Mouse (Mus musculus) hematopoietic stem cell, adult 5-6 weeks (primary cell): ENCODE measurements around the gene Foxk1. TPM values are rescaled to one million over a fixed set of nuclear protein-coding genes. Genes with fewer than 3 reads are reported as not detected.

Experiments
- ATAC-seq, 2 experiments: fragments of 125-278 bp in 1 of 2; replicated peaks in 1 of 2; 2 replicates each; pipeline ENCODE4 v1.8.0; 2016 to 2017; ENCODE audit warnings: inconsistent platforms in 2 of 2, mild to moderate bottlenecking in 2 of 2, moderate number of reproducible peaks in 2 of 2, low read depth in 1 of 2, moderate TSS enrichment in 1 of 2; ENCODE audit not compliant: low FRiP score in 2 of 2, poor library complexity in 2 of 2, severe bottlenecking in 2 of 2, insufficient read depth in 1 of 2, low TSS enrichment in 1 of 2
- total RNA-seq: library from RNA; stranded (forward); fragments of 172-1452, 232-1000 nt; gene quantifications from 2 replicates; pipeline ENCODE4 v1.2.3, GENCODE M21; 2017

The Foxk1 gene
- 8.8 and 10.9 TPM in 2 replicates for total RNA-seq

DNA sequence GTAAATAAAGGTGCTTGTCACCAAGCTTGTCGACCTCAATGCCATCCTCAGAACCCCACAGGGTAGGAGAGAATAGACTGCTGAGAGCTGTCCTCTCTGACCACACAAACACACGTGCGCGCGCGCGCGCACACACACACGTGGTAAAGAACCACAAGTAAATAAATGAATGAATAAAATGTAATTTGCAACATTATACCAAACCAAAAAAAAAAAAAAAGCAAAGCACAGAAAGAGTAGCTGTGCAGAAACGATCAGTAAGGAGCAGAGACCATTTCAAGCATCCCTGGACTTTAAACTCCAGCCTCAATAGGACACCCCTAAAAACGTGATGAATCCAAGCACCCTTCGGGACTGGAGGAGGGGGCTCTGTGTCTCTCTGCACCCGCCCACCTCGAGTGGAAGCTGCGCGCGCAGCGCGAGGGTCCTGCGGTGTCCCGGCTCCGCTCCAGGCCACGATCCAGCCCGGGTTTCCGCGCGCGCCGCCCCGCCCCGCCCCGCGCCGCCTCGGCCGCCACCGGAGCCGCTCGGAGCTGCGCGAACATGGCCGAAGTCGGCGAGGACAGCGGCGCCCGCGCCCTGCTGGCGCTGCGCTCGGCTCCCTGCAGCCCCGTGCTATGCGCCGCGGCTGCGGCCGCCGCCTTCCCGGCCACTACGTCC lies at the start of gene Foxk1:
Gene Foxk1, plus strand, starts transcription at position 517 of the 660 bp plus-strand sequence.
- peak; percentile 54 to 68 for ATAC-seq

DNA sequence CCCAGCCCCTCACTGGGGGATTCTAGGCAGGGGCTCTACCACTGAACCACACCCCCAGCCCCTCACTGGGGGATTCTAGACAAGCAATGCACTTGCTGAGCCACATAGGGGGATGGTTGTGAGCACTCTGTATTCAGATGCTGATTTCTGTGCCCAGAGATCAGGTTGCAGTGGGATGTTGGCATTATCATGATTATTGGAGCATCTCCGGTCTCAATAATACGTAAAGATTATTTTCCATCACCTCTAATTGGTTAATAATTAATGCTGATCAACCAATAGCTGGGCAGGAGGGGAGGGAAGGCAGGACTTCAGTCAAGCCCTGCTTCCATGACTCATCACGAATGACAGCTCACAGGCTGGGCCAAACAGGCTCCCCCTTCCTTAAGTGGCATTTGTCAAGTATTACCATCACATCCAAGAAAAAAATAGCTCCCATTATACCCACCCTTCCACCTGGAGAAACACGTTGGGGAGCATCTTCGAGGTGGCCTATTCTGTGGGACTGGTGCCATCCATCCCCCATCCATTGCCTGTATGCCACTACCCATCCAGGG lies 48.9 kb upstream of the Foxk1 start:
- no peak for ATAC-seq

DNA sequence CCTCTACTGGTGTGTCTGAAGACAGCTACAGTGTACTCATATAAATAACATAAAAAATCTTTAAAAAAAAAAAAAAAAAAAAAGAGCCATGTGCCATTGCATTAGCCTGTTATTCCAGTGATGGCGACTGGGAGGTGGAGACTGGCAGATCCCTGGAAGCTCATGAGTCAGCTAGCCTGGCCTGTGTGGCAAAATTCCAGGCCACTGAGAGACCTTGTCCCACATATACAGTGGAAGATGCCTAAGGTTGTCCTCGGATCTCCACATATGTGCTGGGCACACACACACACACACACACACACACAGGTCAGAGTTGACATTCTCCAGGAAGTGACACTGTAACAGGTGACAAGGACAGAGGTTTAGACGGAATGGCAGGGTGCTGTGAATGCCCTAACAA lies 46.2 kb upstream of the Foxk1 start:
- no peak for ATAC-seq

DNA sequence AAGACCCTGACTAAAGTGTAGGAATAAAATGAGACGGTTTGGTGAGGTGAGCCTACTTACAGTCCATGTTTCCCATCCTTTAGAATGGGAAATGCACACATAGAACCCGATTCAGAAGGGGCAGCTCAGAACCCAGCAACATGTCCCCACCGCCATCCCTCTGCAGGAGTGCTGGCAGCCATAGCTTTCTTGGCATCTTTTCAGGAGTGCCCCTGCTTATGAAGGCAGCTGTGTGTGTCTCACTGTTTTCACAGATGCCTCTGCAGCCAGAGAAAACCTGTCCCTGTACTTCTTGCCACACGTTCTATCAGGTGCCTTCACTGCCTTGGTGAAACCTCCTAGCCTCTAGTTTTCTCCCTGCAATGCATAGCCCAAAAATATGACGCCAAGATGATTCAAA lies 40.1 kb upstream of the Foxk1 start:
- no peak for ATAC-seq

DNA sequence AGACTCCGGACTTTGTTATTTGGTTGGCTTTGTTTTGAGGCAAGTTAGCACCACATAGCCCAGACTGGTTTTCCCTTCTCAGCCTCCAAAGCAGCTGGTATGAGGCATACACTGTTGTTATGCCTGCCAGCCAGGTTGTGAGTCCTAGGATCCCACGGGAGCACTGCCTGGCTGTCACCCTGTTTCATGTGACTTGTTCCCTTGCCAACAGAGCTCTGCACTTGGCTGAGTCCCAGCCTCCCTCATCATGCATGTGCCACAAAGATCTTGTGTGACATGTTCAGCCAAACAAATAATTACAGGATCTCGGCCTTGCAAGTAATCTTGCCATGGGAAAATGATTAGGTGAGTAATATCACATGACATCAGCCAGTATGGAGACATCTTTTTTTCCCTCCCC lies 38.4 kb upstream of the Foxk1 start:
- no peak for ATAC-seq

DNA sequence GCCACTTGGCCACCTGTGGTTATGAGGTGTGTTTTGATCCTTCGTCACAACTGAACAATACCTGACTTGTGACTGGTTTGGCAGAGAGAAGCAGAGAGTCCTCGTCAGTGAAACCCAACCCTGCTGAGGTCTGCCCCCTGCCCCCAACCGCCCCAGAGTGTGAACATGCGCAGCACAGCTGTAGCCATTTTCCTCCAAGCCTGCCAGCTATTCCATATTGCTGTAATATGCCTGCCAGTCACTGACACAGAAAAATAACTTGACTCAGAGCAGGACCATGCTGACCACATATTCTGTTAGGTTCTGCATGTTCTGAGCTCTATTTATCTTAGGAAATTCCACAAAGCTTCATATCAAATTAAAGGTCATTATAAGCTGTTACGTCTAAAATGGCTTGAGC lies 37.2 kb upstream of the Foxk1 start:
- no peak for ATAC-seq

DNA sequence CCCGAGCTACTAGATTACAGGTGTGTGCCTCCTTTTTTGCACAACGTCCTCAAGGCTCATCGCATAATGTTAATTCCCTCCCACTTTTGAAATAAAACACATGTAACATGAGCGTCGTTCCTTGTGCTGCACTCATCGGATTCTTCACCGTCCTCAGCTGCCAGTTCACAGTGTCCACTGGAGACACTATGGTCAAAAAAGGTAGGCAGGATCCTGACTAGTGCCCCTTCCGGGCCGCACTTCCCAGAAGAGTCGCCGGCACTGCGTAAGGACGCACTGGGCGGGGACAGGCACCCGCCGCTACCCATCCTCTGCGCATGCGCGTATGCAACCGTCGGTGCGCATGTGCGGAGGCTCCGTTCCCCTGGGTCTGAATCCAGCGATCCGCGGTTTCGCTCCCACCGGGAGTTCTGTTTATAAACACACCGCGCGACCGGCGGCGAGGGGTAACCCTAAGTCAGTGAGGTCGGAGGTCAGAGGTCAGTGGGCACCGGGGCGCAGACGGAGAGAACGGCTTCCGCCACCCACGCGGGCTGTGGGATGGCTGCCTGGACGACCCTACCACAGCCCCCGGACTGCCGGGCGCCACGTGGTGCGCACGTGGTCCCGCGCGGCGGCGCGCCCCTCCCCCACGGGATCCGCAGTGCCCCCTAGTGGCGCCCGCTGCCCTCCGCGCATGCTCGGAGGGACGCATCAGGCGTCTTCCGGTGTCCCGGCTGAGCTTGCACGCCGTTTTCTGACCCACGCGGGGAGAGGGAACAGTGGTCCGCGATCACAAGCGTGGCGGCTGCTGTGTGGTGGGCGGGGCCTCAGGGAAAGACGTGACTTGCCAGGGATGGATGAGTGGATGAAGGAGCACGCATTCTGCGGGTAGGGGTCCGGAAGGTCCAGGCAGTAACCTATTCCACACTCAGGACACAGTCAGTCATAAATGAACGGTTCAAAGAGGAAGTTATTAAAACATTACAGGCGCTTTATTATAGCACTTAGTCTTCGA lies 33.9 kb upstream of the Foxk1 start:
- ATAC-seq = peak; percentile 84

DNA sequence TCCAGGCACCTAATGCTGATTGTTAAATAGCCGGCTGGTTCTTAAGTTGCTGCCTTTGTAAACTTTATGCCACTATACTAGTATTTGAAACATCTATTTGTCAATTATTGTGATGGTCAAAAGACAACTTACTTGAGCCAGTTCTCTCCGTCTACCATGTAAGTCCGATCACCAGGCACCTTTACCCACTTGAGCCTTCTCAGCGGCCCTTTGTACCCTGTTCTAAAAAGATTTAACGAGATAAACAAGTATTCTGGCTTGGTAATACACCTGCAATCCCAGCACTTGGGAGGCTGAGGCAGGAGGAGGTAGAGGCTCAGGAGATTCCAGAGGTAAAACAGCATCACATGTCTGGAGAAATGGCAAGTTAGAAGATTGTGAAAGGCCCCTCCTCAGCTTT lies 33.2 kb upstream of the Foxk1 start:
- no peak for ATAC-seq

DNA sequence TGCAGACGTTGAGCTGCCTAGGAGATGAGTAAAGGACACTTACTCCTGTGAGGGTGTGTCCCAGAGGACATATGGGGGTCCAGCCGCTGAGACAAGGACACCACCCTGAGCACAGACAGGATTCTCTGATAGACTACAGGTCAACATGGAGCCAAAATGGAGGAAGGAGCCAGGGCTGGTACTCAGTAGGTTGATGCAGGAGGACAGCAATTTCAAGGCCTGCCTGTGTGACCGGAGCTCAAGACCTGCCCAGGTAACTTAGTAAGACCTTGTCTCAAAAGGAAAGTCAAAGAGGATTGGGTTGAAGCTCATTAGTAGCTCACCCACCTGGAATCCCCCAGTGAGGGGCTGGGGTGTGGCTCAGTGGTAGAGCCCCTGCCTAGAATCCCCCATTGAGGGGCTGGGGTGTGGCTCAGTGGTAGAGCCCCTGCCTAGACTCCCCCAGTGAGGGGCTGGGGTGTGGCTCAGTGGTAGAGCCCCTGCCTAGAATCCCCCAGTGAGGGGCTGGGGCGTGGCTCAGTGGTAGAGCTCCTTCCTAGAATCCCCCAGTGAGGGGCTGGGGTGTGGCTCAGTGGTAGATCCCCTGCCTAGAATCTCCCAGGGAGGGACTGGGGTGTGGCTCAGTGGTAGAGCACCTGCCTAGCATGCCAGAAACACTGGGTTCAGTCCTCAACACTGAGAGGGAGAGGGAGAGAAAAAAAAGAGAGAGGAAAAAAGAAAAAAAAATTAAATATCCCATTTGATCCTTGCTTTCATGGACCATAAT lies 30.7 kb upstream of the Foxk1 start:
- no peak for ATAC-seq

DNA sequence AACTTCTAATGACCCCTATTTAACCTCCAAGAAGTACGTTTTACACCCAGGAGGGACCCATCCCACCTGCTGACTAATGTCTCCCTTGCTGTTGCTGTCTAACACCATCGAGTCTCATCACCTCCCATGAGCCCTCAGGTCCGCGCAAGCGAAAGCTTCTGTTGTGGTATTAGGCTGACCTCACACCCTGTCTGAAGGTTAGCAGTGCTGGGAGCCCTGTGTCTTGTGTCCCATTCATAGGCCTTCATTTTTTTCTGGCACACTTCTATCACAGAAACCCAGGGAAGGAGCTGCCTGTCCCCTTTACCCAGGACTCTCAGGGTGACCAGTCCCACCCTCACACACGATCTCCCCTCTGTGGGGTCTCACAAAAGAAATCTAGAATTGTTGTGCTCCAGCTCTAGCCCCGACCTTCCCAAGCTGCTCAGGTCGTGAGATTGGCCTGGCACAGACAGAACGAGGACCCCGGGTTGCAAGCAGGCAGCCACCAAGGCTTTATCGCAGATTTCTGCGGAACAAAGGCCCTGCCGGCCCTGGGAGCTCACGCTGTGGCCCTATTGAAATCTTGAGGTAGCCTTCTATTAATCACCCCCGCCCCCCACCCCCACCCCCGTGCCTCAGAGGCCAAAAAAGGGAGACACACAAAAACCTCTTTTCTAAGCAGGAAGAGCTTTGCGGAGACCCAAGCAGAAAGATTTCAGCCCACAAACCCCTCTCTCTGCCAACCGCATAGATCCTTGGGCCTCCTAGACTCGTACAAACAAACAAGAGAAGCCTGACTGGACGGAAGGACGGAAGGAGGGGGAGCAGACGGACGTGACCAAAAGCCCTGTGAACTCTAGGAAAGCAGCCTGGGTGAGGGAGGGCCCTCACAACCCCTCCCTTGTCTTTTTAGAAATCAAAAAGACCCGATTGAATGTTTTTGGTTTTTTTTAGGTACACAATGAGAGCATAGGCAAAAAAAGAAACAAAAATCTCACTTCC lies 29.8 kb upstream of the Foxk1 start:
- no peak for ATAC-seq

DNA sequence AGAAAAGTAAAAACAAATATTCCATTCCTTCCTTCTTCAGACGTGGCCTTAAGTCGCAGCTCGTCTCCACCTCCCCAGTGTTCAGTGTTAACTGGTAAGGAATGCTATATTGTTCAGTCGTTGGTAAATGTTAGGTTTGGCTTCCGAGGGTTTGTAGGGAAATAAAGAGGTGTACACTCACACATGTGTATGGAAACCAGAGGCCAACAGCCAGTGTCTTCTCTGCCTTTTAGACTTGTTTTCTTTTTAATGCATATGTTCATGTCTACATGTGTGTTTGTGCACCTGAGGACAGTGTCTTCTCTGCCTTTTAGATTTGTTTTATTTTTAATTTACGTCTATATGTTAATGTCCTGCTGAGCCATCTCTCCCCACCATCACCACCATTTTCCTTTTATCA lies 29.1 kb upstream of the Foxk1 start:
- ATAC-seq = no peak

DNA sequence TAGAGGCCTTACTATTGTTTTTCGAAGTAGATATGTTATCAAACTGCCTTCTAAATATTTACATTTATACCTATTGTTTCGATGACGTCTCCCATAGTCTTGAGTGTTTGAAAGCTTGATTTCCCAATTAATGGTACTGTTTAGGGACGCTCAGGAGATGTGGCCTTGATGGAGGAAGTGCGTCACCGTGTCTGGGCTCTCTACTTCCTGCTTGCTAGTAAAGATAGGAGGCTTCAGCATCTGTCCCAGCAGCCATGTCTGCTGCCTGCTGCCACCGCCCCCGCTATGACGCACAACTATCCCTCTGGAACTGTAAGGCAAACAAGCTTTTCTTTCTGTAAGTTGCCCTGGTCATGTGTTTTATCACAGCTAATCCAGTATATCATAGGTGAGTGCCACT lies 27.0 kb upstream of the Foxk1 start:
- ATAC-seq = no peak

DNA sequence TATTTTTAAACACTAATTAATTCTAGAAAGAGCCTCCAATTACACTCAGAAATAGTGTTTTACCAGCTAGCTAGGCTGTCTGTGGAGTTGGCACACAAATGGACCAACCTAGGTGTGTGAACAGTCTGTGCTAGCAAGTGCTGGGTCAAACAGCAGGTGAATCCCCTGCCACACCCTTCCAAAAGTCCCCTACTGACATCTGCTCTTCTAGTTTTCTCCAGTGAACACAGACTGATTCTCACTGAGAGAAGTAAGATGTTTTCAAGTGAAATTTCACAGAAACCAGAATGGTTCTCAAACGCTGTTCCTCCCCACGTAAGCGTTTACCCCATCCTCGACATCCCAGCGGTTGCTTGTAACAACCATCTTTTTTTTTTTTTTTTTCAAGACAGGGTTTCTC lies 25.7 kb upstream of the Foxk1 start:
- ATAC-seq = no peak

DNA sequence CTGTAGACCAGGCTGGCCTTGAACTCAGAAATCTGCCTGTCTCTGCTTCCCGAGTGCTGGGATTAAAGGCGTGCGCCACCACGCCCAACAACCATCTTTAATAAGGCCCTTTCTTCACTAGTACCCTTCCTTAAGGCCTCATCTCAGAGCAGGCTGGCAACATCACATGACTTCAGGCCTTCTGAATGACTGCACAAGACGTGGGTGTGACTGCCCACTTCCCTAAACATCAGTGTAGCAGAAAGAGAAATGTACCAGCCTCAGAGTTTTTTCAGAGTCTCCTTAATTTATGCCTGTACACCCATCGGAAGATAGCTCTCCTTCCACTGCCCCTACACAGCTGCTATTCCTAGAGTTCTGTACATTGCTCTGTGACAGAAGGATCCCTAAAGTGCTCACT lies 25.2 kb upstream of the Foxk1 start:
- peak; percentile 59 to 88 for ATAC-seq

DNA sequence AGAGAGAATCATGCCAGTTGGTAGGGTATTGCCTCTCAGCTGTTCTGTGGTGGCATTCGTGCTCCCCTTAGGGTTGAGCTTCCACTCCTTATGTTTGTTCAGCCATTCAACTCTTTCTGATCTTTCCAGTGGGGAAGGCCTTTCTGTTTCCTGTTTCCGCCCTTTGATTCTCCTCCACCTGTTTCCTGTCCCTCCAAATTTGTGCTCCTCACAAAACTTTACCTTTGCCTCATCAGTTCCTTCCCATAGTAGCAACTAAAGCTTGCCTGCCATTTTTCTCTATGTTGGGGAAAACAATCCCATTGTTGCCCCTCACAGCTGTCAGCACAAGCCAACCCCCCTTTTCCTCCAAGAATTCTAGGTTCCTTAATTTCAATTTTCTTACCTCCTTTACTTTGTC lies 23.2 kb upstream of the Foxk1 start:
- ATAC-seq = no peak

DNA sequence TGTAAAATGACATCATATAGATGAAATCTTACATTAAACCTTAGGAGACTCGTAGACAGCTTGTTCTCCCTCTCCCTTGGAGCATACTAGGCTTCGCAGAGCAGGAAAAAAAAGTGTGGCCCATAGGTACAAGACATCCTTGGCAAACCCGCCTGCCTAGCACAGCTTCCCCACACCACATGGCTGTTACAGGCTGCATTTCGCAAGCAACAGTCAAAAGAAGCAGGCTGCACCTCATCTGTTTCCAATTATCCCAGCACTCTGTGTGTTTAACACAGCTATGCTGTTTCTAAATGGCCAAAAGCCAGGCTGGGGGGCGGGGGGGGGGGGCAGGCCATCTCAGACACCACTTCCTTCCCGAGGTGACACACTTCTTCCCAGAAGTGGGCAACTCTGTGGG lies 20.8 kb upstream of the Foxk1 start:
- peak in 1 of 2 experiments; percentile 26; a peak in 1 of 4 replicates for ATAC-seq
